Mouse (Mus musculus) liver, embryonic 14.5 days (tissue): ENCODE measurements around the gene Lefty2.

Source experiments
- CTCF ChIP-seq: IDR thresholded peaks from 2 replicates; pipeline ENCODE4 v1.5.1; 2016; ENCODE audit warnings: antibody characterized with exemption, low read depth, control low read depth
- EP300 ChIP-seq: IDR thresholded peaks from 2 replicates; pipeline ENCODE4 v1.6.1; 2016; ENCODE audit warnings: antibody characterized with exemption, low read depth

DNA sequence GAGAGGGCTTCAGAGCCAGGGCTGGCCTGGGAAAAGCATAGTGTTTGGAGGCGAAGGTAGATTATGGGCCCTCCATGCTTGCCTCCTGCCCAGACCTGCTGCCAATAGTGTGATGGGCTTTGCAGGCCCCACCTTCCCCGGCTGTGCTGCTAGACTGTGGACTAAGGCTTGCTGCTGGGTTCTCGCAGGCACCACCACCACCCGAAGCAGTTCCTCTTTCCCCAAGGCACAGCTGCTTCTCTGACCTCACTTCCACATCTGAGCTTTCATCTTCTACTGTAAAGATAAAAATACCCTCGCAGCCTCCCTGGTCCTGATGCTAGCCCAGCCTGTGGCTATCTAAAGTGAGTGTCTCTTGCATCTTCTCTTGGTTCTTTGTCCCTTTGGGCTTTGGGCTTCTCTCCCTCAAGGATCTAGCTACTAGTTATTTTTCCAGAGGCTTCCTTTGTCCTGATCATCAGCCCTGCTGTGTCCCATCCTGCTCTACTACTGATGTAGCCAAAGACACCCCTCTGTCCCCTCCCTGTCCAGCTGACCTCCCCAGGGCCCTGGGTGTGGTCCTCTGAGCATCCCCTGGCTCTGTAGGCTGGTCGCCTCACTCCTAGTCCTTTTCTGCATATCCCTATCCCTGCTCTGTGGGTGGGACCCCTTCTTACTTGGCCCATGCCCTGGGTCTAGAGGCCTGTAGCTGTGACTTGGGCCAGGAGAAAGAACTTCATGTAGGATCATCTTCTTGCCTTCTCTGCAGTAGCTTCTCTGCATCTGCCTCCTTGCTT is 29.6 kb downstream of the Lefty2 start:
- no peak for TF ChIP-seq CTCF
- no peak for TF ChIP-seq EP300
